Mouse (Mus musculus) adrenal gland, adult 8-10 months (tissue): ENCODE results near the gene Gm20518. TPM values are rescaled to one million over a fixed set of nuclear protein-coding genes. Genes with fewer than 3 reads are reported as not detected.
A peak's percentile ranks its signal among the peaks of the same experiment; 100 is the strongest.

Experiments used
- DNase-seq: peaks from one replicate; pipeline ENCODE4 v3.0.0; 2022
- total RNA-seq, 4 experiments: library from RNA; stranded (reverse); gene quantifications; 2 replicates each; pipeline ENCODE4 v1.2.4; 2022

Gm20518 gene
- under 1 TPM; 0.23 to 0.73 (median 0.33) TPM for total RNA-seq

GRCm38 (mm10) chr16:17891567-17891959, at the start of gene Gm20518:
TSS of gene Gm20518 (minus strand) at chr16:17891671.
- peak; percentile 97 for DNase-seq

DNA sequence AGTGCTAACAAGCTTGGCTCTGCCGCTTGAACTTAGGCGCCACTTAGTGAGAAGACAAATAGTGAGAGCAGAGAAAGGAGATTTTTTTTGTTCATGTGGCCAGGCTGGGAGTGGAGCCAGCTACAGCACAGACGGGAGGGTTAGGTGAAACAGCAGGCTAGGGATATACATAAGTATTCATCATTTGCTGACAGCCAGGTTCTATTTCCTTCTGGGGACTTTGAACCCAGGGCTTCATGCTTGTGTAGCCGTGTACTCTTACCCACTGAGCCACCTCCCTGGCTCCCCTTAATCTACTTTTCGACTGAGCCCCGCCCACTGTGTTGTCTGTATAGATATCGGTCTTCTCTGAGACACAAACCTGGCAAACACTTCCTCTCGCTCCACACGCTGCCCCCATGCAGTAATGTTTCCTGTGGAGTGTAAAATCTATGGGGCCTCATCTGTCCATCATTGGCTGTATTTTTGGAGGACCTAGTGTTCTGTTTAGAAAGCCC, 47.8 kb upstream of the Gm20518 start:
- DNase-seq, result no peak

DNA sequence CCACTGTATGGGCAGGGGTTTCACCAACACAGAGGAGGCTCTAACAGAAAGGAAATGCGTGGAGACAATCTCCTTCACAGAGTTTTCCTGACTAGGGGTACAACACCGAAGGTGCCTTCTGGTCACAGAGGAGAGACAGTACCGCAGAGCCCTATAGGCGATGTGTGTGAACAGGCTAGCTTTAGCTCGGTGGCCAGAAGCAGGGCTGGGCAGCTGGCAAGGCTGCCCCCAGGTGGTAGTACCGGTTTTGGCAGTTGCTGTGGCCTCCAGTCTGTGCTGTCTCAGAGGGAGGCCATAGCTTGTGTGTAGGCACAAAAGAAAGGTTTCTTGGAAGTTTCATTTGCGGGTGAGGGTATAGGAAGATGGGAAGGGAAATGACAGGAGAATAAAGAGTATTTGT, 47.4 kb upstream of the Gm20518 start:
- no peak for DNase-seq

DNA sequence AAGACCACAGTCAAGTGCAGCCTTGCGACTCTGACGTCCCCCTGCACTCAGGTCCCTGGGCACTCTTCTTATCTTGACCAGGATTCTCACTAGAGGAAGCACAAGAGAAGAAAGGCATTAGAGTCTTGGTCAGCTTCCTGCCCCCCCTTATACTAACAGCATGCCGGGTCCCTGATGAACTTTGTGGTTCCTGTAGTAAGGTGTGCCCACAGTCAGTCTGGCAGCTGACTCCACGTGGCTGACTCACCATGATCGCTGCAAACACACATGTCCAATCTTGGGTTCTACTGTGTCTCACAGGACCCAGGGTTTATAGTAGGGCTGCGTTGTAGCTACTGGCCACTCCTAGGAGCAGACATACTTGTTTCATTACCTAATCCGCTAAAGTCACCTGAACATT, 46.7 kb upstream of the Gm20518 start:
- DNase-seq, result no peak

- no peak for DNase-seq
These were observed 45.3 kb upstream of the Gm20518 start for GRCm38 (mm10) chr16:17936776-17937175.

- DNase-seq, result no peak
These were observed 43.0 kb upstream of the Gm20518 start for GRCm38 (mm10) chr16:17934445-17934910.

- DNase-seq, result no peak
These were observed 42.3 kb upstream of the Gm20518 start for GRCm38 (mm10) chr16:17933594-17934444.

GRCm38 (mm10) chr16:17931906-17932460, 40.5 kb upstream of the Gm20518 start:
- DNase-seq, result no peak

- DNase-seq, result no peak
These were observed 38.2 kb upstream of the Gm20518 start for GRCm38 (mm10) chr16:17929631-17930030.

DNA sequence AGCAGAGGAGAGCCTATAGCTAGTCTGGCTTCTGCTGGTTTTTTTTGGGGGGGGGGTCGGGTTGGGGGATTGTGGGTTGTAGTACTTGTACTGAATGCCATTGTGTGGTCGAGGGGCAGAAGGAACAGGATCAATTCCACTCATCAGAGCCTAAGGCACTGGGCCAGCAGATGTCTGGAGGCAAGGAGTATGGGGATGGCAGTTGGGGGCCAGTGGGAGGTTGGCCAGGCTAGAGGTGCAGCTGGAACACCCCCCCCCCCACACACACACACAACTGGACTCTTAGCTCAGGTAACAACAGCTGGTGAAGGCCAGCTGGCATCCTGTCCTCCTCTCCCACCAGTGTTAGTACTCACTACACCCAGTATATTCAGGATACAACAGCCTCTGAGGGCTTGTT, 37.7 kb upstream of the Gm20518 start:
- DNase-seq, result no peak

DNA sequence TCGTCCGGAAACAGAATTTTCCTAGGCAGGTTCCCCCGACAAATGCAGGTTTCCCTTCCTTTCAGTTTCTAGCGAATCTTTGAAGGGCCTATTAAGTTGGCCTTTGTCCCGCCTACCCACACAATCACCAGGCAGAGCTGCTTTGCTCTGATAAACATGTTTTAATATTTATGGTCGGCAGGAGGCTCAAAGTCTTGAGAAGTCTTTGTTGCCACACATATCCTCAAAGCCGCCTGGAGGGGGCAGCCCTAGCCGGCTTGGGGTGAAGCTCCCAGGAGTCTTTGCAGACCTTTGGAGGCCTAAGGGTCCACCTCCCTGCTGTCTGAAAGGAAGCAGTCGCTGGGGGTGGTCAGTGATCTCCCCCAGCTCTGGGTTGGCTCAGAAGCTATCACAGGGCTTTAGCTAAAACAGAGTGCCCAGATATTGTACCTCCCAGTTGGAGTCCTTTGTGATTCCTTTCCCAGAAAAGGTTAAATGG, 37.2 kb upstream of the Gm20518 start:
- DNase-seq, result peak; percentile 70

DNA sequence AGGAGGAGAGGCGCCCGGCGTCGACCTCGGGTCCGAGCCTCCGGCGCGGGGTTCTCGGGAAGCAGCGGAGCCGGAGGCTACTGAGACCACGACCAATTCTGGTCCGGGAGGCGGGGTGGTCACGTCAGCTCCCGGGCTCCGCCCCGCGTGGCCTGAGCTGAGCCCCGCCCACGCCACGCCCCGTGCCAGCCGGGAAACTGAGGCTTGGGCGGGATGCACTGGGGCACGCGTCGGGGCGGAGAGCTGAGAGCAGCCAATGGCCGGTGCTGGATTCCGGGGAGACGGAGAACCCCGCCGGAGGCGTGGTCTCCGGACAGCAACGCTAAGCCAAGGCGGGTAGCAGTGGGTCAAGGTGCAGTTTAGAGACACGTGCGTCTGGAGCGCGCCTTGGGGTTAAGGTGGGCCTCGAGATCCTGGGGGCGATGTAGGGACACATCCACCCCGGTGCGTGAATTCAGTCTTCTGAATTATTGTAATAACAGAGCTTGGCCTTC, 36.7 kb upstream of the Gm20518 start, which contains the start of gene Slc25a1:
Slc25a1 (minus strand) TSS at position 133 of the 494 bp plus-strand sequence.
- DNase-seq, result peak; percentile 82

DNA sequence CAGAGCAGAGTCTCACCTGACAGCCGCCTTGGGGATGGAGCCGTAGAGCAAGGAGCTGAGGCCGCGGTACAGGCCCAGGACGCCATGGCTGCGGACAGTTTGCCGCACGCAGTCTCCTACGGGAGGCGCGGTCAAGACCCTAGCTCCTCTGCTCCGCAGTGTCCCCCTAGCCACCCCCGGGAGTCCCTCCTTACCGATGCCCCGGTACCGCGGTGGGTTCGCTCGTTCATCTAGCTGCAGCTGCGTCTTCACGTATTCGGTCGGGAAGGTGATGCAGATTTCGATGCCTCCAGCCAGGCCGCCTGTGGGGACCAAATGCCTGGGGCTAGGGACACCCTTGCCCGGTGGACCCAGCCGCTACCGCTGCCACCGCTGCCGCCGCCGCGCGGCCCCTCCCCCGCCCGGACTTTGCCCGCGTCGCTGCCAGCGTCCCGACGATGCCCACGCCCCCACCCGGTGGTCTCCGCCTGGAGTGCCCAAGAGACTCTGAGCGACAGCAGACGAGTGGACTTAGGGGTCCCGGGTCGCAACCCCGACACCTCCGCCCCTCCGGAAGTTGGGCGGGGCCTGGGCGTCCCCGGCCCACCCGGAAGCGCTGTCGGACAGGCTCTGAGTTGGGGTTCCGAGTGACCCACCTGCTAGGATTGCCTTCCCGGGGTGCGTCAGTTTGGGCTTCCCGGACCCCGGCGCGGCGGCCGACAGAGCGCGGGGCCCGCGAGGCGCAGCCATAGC, 36.0 kb upstream of the Gm20518 start:
- DNase-seq, result no peak

DNA sequence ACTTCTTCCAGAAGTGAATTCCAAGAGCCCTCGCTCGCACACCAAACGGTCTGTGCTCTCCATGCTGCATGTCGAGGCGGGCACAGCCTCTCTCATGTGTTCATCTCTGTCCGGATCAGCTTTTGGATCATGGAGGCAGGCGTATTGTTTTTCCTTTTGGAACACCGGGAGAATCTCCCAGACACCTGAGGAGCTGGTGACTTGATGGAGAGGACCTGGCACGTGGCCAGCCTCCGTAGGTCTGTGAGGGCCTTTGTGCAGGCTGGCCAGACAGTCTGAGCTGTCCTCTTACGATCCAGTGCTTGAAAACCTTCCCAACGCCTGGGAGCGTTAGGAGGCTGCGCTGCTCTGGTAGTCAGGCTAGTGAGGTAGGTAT, 30.7 kb upstream of the Gm20518 start:
- no peak for DNase-seq

GRCm38 (mm10) chr16:17921325-17922162, 30.1 kb upstream of the Gm20518 start:
- peak; percentile 93 for DNase-seq

DNA sequence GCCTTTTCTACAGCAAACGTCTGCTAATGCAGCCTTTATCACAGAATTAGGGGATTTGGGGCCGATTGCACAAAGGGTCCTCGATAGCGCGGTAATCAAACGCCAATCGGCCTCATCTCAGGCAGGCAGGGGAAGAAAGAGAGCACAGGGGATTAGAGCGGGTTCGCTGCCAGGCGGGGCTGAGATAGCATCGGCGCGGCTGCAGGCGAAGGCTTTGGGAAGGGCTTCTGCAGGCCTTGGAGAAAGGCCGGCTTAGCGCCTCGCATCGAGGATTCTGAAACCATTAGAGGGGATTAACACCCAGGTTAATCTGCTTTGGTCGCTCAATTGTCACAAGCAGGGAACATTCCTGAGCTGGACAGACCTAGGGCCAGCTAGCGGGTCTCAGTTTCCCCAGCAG, 29.1 kb upstream of the Gm20518 start:
- no peak for DNase-seq

- no peak for DNase-seq
These were observed 23.1 kb upstream of the Gm20518 start, which contains the start of gene Gsc2 for GRCm38 (mm10) chr16:17914307-17915249. TSS of gene Gsc2 (minus strand) at chr16:17915059.

DNA sequence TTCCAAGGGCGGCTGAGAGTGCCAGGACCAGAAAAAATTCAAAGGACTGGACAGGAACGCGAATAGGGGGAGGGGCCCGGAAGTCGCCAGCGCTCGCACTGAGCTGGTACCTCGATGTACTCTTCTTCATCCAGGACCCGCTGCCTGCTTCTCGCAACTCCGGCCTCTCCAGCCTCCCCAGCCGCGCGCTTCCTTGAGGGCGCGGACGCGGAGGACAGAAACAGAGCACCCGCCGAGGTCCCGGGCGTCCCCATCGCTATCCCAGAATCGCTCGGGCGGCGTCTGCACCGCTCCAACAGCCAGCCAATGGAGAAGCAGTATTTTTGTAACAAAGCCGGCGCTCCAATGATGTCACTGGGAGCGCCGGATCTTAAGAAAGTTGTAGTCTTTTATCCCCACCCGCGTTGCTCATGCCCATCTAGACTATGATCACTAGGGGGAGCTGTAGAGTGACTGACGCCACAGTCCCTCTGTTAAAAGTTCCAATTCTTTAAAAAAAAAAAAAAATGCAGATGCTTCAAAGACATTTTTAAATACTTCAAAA, 19.7 kb upstream of the Gm20518 start, which contains the start of gene Ess2:
Ess2 (minus strand) TSS at position 297 of the 544 bp plus-strand sequence.
- peak; percentile 92 for DNase-seq

DNA sequence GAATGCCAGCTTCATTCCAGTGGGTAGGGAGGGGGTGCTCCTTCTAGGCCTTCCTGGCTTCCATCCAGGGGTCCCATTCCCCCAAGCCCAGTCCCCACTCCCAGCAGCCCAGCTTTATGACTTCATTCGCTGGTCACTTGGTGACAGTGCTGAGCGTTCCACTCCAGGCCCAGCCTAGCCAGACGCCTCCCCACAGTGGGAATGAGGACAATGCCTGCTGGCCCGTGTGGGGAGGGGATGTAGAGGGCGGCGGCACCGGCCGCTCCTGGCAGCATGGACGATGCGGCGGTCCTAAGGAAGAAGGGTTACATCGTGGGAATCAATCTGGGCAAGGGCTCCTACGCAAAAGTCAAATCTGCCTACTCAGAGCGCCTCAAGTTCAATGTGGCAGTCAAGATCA, 7.0 kb upstream of the Gm20518 start, which contains the start of the genes Dgcr2 and Tssk2:
Dgcr2 (minus strand) TSS at position 101 of the 400 bp plus-strand sequence.
Tssk2 (plus strand) TSS at position 176 of the 400 bp plus-strand sequence.
- DNase-seq, result no peak

DNA sequence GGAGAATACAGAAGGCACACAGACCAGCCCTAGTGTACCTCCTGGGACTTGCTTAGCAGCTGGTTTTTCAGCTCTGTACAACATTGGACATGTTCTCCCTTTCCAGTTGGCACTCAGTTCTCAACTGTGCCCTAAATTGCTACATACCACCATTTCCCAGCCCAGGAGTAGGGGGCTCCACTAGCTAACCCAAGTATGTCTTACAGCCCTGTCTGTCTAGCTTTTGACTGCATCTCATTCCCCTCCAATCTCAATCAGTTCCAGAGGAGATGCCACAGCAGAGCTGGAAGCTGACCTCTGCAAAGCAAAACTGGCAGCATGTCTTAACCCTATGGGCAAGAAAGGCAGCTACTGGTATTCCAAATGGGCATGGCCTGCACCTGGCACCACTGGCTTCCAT, 4.6 kb upstream of the Gm20518 start:
- no peak for DNase-seq
